Mouse (Mus musculus) heart, postnatal 14 days (tissue): ENCODE measurements around the gene Nrm. TPM values are rescaled to one million over a fixed set of nuclear protein-coding genes. Genes with fewer than 3 reads are reported as not detected.

Experiments
- DNase-seq, 2 experiments: peaks; one replicate each; pipeline ENCODE4 v3.0.0; 2021 to 2022
- intact Hi-C: fragments of 180-260 bp; cut with DNase I; formaldehyde crosslinking; loops from one replicate; pipeline ENCODE4 v1.15.1; 2025
- microRNA-seq, 2 experiments: library from miRNA; unstranded; fragments of <30 nt; microRNA quantifications; one replicate each; pipeline ENCODE4 v1.2.0; 2021 to 2022
- total RNA-seq, 2 experiments: library from RNA; stranded (reverse); gene quantifications; 2 replicates each; pipeline ENCODE4 v1.2.3; 2021

The Nrm gene
- total RNA-seq, 2 experiments from 2014 or later = 3.8 to 6.0 TPM

GRCm38 (mm10) chr17:35896781-35897643 is 35.9 kb downstream of the Nrm start, which contains the start of gene 2310061I04Rik:
Gene 2310061I04Rik (minus strand): TSS chr17:35897431.
- intact Hi-C loops = no loop called here
- peak; percentile 96 to 98 for DNase-seq

GRCm38 (mm10) chr17:35897644-35898573 is 36.8 kb downstream of the Nrm start:
- no peak for DNase-seq
- intact Hi-C loops = no loop called here

- intact Hi-C loops = no loop called here
- no peak for DNase-seq
Observed at GRCm38 (mm10) chr17:35900636-35901035, 39.5 kb downstream of the Nrm start.

GRCm38 (mm10) chr17:35903343-35903991 is 42.3 kb downstream of the Nrm start:
- intact Hi-C loops = no loop called here
- DNase-seq = peak; percentile 47 to 74

GRCm38 (mm10) chr17:35903992-35904355 is 42.9 kb downstream of the Nrm start:
- intact Hi-C loops = no loop called here
- DNase-seq = no peak

- DNase-seq = no peak
- intact Hi-C loops = no loop called here
Observed at GRCm38 (mm10) chr17:35905587-35905986, 44.5 kb downstream of the Nrm start.

GRCm38 (mm10) chr17:35907609-35908008 is 46.5 kb downstream of the Nrm start:
- intact Hi-C loops = no loop called here

GRCm38 (mm10) chr17:35909186-35909918 is 48.2 kb downstream of the Nrm start:
- DNase-seq = no peak
- intact Hi-C loops = no loop called here

More at GRCm38 (mm10) chr17:35907609-35908008, 46.5 kb downstream of the Nrm start:
- DNase-seq = no peak

GRCm38 (mm10) chr17:35909919-35910369 is 48.8 kb downstream of the Nrm start, which contains the start of gene Atat1:
Gene Atat1 (minus strand): TSS chr17:35910075.
- peak; percentile 93 to 97 for DNase-seq
- intact Hi-C loops = loop anchor here (5.0 kb wide), 1 partner anchor 33 kb away; the partner anchor contains the start of gene Dhx16

- intact Hi-C loops = loop anchor here (5.0 kb wide), 1 partner anchor 38 kb away; the partner anchor contains the start of gene Dhx16
- no peak for DNase-seq
Observed at GRCm38 (mm10) chr17:35914975-35915374, 53.9 kb downstream of the Nrm start.

Small RNA genes within 50 kb of the gene (microRNA-seq; reads per million reads assigned to microRNA genes)
- gene Gm28033 = 0.48 to 0.54 reads per million in 2 experiments

Other genes starting within 250 kb of the Nrm start
- not detected for gene Gm9573, start 234.7 kb upstream of the Nrm start, total RNA-seq
- not detected for gene Mucl3, start 217.6 kb upstream of the Nrm start, total RNA-seq
- 10 to 100 TPM; 29.6 to 30.7 TPM for gene Vars2, start 193.7 kb upstream of the Nrm start, total RNA-seq
- 10 to 100 TPM; 16.8 to 23.2 TPM for gene Gtf2h4, start 187.6 kb upstream of the Nrm start, total RNA-seq
- 10 to 100 TPM; 40.1 to 44.1 TPM for gene Ddr1, start 156.7 kb upstream of the Nrm start, total RNA-seq
- 10 to 100 TPM; 23.9 to 27.8 TPM for gene Ier3, start 39.6 kb upstream of the Nrm start, total RNA-seq
- gene Flot1, start 38.1 kb upstream of the Nrm start, total RNA-seq = 100 to 1,000 TPM; 108 to 111 TPM
- 100 to 1,000 TPM; 134 to 183 TPM for gene Tubb5, start 23.0 kb upstream of the Nrm start, total RNA-seq
- gene Mdc1, start 19.8 kb upstream of the Nrm start, total RNA-seq = 10 to 100 TPM; 12.9 to 13.5 TPM
- 10 to 100 TPM; 21.1 to 25.0 TPM for gene Ppp1r18, start 4.3 kb downstream of the Nrm start, total RNA-seq
- 10 to 100 TPM; 20.6 to 24.9 TPM for gene Dhx16, start 18.5 kb downstream of the Nrm start, total RNA-seq
- gene 2310061I04Rik, start 36.1 kb downstream of the Nrm start, total RNA-seq = 10 to 100 TPM; 83.9 to 89.3 TPM
- 1 to 10 TPM; 7.7 to 9.5 TPM for gene Atat1, start 48.8 kb downstream of the Nrm start, total RNA-seq
- gene Mrps18b, start 55.1 kb downstream of the Nrm start, total RNA-seq = 10 to 100 TPM; 47.9 to 49.0 TPM
- gene Ppp1r10, start 55.1 kb downstream of the Nrm start, total RNA-seq = 10 to 100 TPM; 43.4 to 49.0 TPM
- 10 to 100 TPM; 65.2 TPM for gene Abcf1, start 108.4 kb downstream of the Nrm start, total RNA-seq
- gene Gnl1, start 118.5 kb downstream of the Nrm start, total RNA-seq = 10 to 100 TPM; 23.0 to 26.1 TPM
- gene Prr3, start 118.9 kb downstream of the Nrm start, total RNA-seq = 1 to 10 TPM; 4.6 to 4.7 TPM
- gene H2-T24, start 159.2 kb downstream of the Nrm start, total RNA-seq = 1 to 10 TPM; 4.7 to 6.0 TPM
- gene H2-T23, start 171.5 kb downstream of the Nrm start, total RNA-seq = 10 to 100 TPM; 23.2 to 24.0 TPM
- gene H2-T22, start 181.4 kb downstream of the Nrm start, total RNA-seq = 10 to 100 TPM in 1 of 2 experiments, 1 to 10 TPM in 1; 10.0 to 12.4 TPM
- not detected for gene Gm6034, start 181.6 kb downstream of the Nrm start, total RNA-seq
- 1 to 10 TPM; 1.5 to 2.3 TPM for gene Gm11127, start 197.1 kb downstream of the Nrm start, total RNA-seq